Mouse (Mus musculus) forebrain, embryonic 11.5 days (tissue): ENCODE results near the gene Sstr5. TPM values are rescaled to one million over a fixed set of nuclear protein-coding genes. Genes with fewer than 3 reads are reported as not detected.

ENCODE experiments used
- ATAC-seq: fragments of 200-750 bp; cut with Nextera tagmentation; replicated peaks from 2 replicates; pipeline ENCODE4 v1.8.0; 2017; ENCODE audit warnings: moderate TSS enrichment; ENCODE audit not compliant: low FRiP score
- DNase-seq: peaks from one replicate; pipeline ENCODE4 v3.0.0-alpha.2; 2017; ENCODE audit warnings: low spot score
- H3K27ac ChIP-seq: fragments of 300-500 bp; sonication (generic); 2 replicates; pipeline ENCODE4 v1.5.1; 2014; ENCODE audit warnings: low read depth, low read length
- H3K27me3 ChIP-seq: fragments of 300-500 bp; sonication (generic); 2 replicates; pipeline ENCODE4 v1.6.1; 2014; ENCODE audit warnings: mild to moderate bottlenecking, low read length, mixed read lengths; ENCODE audit not compliant: control insufficient read depth, insufficient read depth
- H3K36me3 ChIP-seq: fragments of 300-500 bp; sonication (generic); 2 replicates; pipeline ENCODE4 v1.6.1; 2014; ENCODE audit warnings: mild to moderate bottlenecking, low read length, moderate library complexity, mixed read lengths; ENCODE audit not compliant: control insufficient read depth, insufficient read depth
- H3K4me1 ChIP-seq: fragments of 300-500 bp; sonication (generic); replicated peaks from 2 replicates; pipeline ENCODE4 v1.6.1; 2014; ENCODE audit warnings: low read length, mixed read lengths; ENCODE audit not compliant: control insufficient read depth, insufficient read depth
- H3K4me2 ChIP-seq: fragments of 300-500 bp; sonication (generic); 2 replicates; pipeline ENCODE4 v1.6.1; 2014; ENCODE audit warnings: low read depth, mild to moderate bottlenecking, low read length, moderate library complexity, mixed read lengths; ENCODE audit not compliant: severe bottlenecking
- H3K4me3 ChIP-seq: fragments of 300-500 bp; sonication (generic); 2 replicates; pipeline ENCODE4 v1.5.1; 2014; ENCODE audit warnings: low read depth, low read length
- H3K9ac ChIP-seq: fragments of 300-500 bp; sonication (generic); 2 replicates; pipeline ENCODE4 v1.6.1; 2014; ENCODE audit warnings: low read length
- H3K9me3 ChIP-seq: fragments of 300-500 bp; sonication (generic); 2 replicates; pipeline ENCODE4 v1.6.1; 2016; ENCODE audit warnings: low read length, mixed read lengths; ENCODE audit not compliant: control insufficient read depth
- whole genome bisulfite sequencing: fragments of 180-500 bp; shearing (Covaris S2); extraction: QIAGEN DNeasy Blood & Tissue Kit; methylation state at CpG from one replicate; pipeline ENCODE4 v1.1.7; 2014; 5-methylcytosine and 5-hydroxymethylcytosine counted together
- polyA plus RNA-seq: library from polyadenylated mRNA; unstranded; fragments of >200 nt; fragmentation: Nextera tagmentation; extraction: Ambion mirVana; gene quantifications from 2 replicates; pipeline ENCODE4 v1.2.1, GENCODE M21; 2014

Gene Sstr5
- polyA plus RNA-seq, 1 experiment from 2014 or later: not detected

DNA sequence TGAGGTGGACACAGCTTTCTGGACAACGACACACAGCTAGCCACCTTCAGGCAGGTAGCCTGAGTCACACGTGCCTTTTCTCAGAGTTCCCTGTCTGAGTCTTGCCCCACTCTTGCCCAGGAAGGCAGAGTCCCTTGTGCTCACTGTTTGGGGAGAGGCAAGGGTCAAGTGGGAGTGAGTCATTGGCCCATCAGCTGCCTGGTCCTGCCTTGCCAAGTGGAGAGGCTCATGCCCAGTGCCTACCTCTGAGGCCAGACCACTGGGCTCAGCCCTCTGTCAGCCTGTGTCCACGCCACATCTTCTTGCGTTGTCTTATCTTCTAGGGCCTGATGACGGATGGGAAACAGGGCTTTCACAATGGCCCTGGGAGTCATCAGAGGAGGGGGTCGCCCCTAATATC, 29.3 kb downstream of the Sstr5 start:
- no peaks in the 10 kb centered on the region for H3K9me3 ChIP-seq
- no peak overlapping the region for H3K9ac ChIP-seq
- ATAC-seq: no peak
- H3K4me3 ChIP-seq: no peak overlapping the region
- no peak overlapping the region for H3K4me2 ChIP-seq
- H3K4me1 ChIP-seq: no peaks in the 10 kb centered on the region; the same call in 1 of the 2 replicates
- no peak for DNase-seq
- no peak overlapping the region for H3K27ac ChIP-seq
- no peaks in the 10 kb centered on the region for H3K36me3 ChIP-seq
- peaks cover 8% of the 10 kb centered on the region for H3K27me3 ChIP-seq
- WGBS: 72% methylated on average over 6 of the region's 6 CpGs

DNA sequence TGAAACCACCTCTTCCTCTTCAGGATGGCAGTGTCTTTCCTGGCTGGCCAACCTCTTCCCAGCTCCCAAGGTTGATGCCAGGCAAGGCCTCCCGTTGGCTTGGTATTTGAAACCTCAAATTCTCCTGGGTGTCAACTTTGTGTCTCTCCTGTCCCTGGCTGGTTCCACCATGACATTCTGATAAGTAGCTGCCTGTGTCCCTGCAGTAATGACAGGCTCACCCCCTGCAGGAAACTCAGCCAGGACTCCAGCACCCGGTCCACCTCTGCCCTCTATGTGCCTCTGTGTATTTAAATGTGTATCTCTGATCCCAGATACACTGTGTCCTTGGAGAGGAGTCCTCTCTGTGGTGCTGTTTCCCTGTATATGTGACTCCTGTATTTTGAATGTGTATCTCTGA, 30.8 kb downstream of the Sstr5 start:
- Histone ChIP-seq H3K4me1 (peaks cover 3% of the 10 kb centered on the region; the same call in 1 of the 2 replicates), H3K4me2 (no peak overlapping the region), H3K27ac (no peak overlapping the region), H3K4me3 (no peak overlapping the region), H3K27me3 (no peaks in the 10 kb centered on the region), H3K36me3 (no peaks in the 10 kb centered on the region), H3K9ac (no peak overlapping the region), H3K9me3 (no peaks in the 10 kb centered on the region)
- no peak for DNase-seq
- 91% methylated on average over 2 of the region's 2 CpGs for WGBS
- ATAC-seq: no peak

DNA sequence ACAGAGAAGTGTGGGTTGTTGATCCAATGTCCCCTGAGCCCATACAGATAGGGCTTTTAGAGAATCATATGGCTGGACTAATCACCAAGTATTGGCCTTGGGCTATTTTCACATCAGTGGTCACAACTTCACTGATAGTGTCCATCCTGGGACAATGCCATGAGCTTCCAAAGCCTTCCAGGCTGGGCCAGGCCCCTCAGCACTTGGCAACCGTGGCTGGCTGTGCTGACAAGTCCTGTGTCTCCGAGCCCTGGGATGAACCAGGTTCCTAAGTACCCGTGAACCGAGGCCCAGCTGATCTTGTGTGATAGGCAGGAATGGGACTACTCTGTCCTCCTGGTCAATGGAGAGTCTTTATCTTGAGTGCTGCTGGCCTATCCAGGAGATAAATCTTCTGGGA, 33.0 kb downstream of the Sstr5 start:
- no peaks in the 10 kb centered on the region for H3K27me3 ChIP-seq
- no peak overlapping the region for H3K4me3 ChIP-seq
- no peak overlapping the region for H3K4me2 ChIP-seq
- H3K9ac ChIP-seq: no peak overlapping the region
- no peaks in the 10 kb centered on the region for H3K36me3 ChIP-seq
- DNase-seq: no peak
- no peaks in the 10 kb centered on the region for H3K9me3 ChIP-seq
- 90% methylated on average over 4 of the region's 4 CpGs for WGBS
- H3K27ac ChIP-seq: no peak overlapping the region
- ATAC-seq: no peak
- H3K4me1 ChIP-seq: peaks cover 3% of the 10 kb centered on the region; the same call in 1 of the 2 replicates

DNA sequence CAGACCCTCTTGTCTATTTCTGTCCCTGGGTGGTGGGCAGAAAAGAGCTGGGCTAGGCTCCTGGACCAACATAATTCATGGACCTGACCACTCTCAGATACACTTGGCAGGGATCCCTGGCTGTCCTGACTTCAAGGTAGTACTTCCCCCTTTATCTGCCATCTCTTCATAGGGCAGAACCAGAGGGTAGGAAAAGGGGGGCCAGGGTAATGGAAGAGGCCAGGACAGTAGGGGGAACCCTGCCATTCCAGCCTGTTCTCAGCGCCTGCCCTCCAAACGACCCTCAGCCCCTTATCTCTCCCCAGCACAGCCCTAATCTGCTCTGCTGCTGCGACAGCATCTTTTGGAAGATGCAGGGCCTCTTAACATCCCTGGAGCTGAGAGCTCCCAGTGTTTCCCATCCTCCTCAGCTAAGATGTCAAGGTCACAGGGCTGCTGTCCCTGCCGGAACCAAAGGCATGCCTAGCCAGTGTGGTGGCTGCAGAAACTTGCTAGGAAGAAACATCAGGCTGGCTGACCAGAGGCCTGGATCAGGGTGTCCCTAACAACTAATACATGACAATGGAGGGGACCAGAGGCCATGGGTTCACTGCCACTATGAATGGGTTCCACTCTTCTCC, 33.7 kb downstream of the Sstr5 start:
- Histone ChIP-seq H3K27ac (no peak overlapping the region), H3K4me2 (no peak overlapping the region)
- WGBS: 59% methylated on average over 4 of the region's 4 CpGs

DNA sequence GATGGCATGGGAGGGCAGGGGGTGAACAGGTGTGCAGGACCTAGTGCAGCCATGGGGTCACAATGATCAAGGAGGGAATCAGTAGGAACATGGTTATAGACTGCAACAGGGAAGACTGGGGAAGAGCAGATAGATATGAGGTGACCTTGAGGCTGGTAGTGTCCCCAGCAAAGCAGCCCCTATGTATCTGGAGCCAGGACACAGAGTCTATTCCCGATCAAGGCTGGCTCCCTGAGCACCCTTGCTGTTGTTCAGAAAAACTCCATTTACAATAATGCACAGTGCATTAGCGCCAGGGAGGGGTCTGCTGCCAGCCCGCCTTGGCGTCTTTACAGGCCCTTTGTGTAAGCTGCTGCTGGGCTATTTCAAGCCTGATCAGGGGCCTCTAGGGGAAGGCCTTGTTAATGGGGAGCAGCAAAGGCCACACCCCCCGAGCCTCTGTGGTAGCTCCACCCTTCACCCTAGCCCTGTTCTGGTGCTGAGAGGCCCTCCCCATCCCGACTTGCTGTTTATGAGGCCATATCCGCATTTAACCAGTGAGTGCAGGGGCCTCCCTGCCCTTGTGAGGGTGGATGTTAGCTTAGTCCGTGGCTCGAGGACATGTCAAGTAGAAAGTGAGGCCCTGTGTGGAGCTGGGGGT, 34.7 kb downstream of the Sstr5 start:
- H3K27ac ChIP-seq: no peak overlapping the region
- no peaks in the 10 kb centered on the region for H3K36me3 ChIP-seq
- DNase-seq (peak; percentile 71), ATAC-seq (peak; percentile 63; the same call in 1 of the 2 replicates)
- H3K4me1 ChIP-seq: peaks cover 3% of the 10 kb centered on the region; the same call in 1 of the 2 replicates
- peak overlapping the region; percentile 9; the same call in 1 of the 2 replicates for H3K4me2 ChIP-seq
- no peak overlapping the region for H3K4me3 ChIP-seq
- no peaks in the 10 kb centered on the region for H3K9me3 ChIP-seq
- WGBS: 25% methylated on average over 9 of the region's 9 CpGs
- peak overlapping the region; percentile 27; the same call in 1 of the 2 replicates for H3K9ac ChIP-seq
- H3K27me3 ChIP-seq: no peaks in the 10 kb centered on the region

More for the DNA sequence above, 33.7 kb downstream of the Sstr5 start:
- no peak for ATAC-seq
- no peaks in the 10 kb centered on the region for H3K9me3 ChIP-seq
- H3K36me3 ChIP-seq: no peaks in the 10 kb centered on the region
- no peak overlapping the region for H3K4me3 ChIP-seq
- DNase-seq: no peak
- peaks cover 3% of the 10 kb centered on the region; the same call in 1 of the 2 replicates for H3K4me1 ChIP-seq
- no peaks in the 10 kb centered on the region for H3K27me3 ChIP-seq
- H3K9ac ChIP-seq: no peak overlapping the region

DNA sequence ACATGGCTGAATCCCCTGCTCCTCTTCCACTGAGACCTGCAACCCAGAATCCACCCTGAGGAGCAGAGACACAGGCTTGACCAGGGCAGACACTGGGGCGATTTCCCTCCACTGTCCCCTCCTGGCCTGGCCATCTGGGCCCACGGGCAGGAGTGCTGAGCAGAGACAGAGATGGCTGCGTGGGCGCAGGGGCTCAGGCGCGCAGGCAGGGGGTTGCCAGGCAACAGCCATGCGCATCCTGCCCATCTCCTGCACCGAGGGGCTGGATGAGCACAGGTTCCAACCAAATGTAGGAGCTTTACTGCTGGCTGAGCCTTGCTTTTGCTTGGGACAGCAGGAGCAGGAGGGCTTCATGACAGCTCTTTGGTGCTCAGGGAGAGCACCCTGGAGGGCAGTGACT, 40.5 kb downstream of the Sstr5 start:
- H3K4me1 ChIP-seq: no peaks in the 10 kb centered on the region
- no peaks in the 10 kb centered on the region for H3K9me3 ChIP-seq
- 0 out of 2 replicates have a peak overlapping the region, but pooled peaks have one; percentile 6 for H3K9ac ChIP-seq
- 52% methylated on average over 8 of the region's 8 CpGs for WGBS
- no peaks in the 10 kb centered on the region for H3K27me3 ChIP-seq
- H3K4me3 ChIP-seq: no peak overlapping the region
- H3K27ac ChIP-seq: no peak overlapping the region
- DNase-seq (no peak), ATAC-seq (no peak)
- H3K36me3 ChIP-seq: no peaks in the 10 kb centered on the region
- no peak overlapping the region for H3K4me2 ChIP-seq

DNA sequence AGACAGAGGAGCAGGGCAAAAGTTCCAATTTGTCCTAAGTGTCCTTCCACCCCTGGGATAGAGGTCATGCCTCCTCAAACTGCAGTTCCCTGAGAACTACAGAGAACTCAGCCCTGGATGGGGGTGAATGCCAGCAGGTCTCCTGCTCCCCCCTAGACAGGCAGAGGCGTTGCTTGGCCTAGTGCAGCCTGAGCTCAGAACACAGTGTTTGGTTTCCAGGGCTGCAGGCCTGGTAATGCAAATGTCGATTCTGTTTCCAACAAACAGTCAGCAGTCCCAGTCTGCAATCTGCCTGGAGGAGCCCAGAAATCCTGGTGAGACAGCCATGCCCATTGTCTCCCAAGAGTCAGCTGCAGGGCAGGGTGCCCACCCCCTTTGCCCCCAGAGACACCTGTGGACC, 42.8 kb downstream of the Sstr5 start, which contains the start of gene Tekt4:
Gene Tekt4, plus strand, starts transcription at position 344 of the 400 bp plus-strand sequence.
- H3K4me2 ChIP-seq: no peak within 1 kb of the TSS
- no peaks in the 10 kb centered on the region for H3K36me3 ChIP-seq
- no peak within 1 kb of the TSS for H3K4me3 ChIP-seq
- no peaks in the 10 kb centered on the region for H3K9me3 ChIP-seq
- H3K27ac ChIP-seq: no peak within 1 kb of the TSS
- no peaks in the 10 kb centered on the region for H3K27me3 ChIP-seq
- WGBS: 57% methylated on average over 2 of the region's 2 CpGs
- no peaks in the 10 kb centered on the region for H3K4me1 ChIP-seq
- ATAC-seq (no peak), DNase-seq (no peak)
- no peak within 1 kb of the TSS for H3K9ac ChIP-seq

DNA sequence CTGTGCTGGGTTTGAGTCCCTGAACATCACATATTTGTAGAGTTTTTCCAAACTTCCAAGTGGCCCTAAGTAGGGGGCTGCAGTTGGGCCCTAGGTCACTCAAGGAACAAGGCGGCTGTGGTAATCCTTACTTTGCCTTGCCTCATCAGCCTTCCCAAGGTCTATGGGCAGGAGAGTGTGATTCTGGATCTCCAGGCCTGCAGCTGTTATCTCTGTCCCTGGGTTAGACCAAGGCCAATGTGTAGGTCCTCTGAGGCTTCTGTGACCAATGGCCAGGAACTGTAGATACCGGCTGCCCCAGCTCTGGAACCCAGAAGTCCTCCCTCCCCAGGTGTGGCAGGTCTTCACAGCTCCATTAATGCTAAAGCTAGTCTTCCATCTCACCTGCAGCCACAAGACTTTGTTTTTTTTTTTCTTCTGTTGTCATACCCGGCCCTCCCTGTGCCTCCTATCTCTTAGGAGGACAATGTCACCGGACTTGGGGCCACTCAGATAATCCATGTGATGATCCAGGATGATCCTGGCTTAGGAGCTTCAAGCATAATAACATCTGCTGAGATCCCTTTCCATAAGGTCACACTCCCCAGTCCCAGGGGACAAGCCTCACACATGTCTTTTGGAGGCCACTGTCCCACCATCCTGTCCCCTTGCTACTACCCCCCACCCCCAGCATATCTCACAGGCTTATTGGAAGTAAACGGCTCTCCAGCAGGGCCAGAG, 44.7 kb downstream of the Sstr5 start:
- WGBS: 73% methylated on average over 5 of the region's 5 CpGs
- H3K27me3 ChIP-seq: no peaks in the 10 kb centered on the region
- no peak for ATAC-seq
- H3K9ac ChIP-seq: no peak overlapping the region
- H3K9me3 ChIP-seq: no peaks in the 10 kb centered on the region
- H3K4me2 ChIP-seq: no peak overlapping the region
- no peak for DNase-seq
- no peaks in the 10 kb centered on the region for H3K4me1 ChIP-seq
- no peaks in the 10 kb centered on the region for H3K36me3 ChIP-seq
- no peak overlapping the region for H3K27ac ChIP-seq
- no peak overlapping the region for H3K4me3 ChIP-seq
